Mouse (Mus musculus) lung, postnatal 25 days (tissue): Measurements from ENCODE around the gene Pbrm1.

ENCODE experiments used
- DNase-seq: peaks from one replicate; pipeline ENCODE4 v3.0.0; 2022; ENCODE audit warnings: low spot score

The Pbrm1 gene

DNA sequence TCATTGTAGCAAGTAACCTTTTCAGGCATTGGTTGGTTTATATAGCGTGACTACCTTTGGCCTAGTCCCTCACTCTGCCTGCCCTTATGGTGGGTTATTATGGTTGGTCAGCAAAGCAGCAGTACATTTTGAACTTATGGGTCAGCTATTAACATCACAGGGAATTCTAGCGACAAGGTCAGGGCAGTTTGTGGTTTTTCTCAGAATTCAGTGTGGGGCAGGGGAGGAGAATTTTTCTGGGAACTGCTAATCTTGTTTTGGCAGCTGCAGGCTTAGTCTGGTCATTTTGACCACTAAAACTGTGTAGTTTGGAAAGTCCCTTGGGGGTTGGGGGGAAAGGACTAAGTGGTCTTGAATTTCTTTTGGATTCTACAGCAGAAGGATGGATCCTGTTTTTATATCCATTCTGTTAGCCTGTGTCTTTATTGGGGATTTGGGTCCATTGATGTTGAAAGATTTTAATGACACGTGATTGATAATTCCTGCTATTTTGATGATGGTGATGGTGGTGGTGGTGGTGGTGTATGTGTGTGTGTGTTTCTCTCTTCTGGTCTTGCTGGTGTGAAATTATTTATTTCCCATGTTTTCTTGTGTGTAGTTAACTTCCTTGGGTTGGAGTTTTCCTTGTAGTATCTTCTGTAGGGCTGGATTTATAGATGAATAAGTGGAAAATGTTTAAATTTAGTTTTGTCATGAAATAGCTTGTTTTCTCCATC, 60.5 kb downstream of the Pbrm1 start:
- no peak for DNase-seq

DNA sequence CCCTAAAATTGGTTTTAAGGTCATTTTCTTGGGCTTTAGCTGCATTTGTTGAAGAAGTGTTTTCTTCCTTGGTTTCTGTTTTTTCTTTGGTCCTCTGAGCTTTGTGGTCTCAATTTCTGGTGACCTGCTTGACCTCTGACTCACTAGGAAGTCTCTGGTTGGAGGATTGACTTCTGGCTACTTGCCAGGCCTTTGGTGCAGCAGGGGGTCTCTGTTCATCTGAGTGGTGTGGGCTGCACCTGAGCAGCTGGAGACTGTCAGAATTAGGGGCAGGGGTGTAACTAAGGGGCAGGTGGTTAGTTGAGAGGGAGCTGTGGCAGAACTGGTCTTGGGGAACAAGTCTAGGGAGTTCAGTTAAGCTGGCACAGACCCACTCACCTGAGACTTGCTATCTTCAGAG, 62.2 kb downstream of the Pbrm1 start:
- DNase-seq, result no peak

DNA sequence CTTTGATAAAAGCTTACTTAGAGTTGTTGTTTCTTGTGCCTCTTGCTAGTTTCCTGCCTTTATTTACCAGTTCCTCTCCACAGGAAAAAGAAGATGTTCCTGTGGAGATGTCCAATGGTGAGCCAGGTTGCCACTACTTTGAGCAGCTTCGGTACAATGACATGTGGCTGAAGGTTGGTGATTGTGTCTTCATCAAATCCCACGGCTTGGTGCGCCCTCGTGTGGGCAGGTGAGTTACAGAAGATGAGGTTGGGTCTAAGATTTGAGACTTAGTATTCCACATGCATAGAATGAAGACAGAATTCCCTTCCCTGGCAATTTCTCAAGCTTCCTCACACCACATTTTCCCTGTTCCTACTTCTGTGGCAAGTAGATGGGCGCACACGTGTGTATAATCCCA, 68.5 kb downstream of the Pbrm1 start:
- DNase-seq, result no peak

DNA sequence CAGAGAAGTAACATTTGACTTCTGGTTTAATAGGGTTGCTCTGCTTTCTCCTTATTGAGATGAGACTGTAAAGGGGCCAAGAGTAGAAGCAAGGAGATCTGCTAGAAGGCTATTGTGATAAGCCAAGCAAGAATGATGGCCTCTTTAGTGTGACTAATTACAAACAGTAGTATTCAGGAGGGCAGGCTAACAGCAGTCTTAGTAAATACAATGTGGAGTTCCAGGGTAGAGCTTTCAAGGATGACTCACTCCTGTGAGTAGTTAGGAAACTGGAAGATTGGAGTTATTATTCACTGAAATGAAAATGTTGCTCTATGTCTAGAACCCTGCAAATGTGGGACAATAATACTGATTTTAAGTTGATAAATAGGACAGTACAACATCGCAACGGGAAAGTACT, 69.6 kb downstream of the Pbrm1 start:
- DNase-seq, result no peak

DNA sequence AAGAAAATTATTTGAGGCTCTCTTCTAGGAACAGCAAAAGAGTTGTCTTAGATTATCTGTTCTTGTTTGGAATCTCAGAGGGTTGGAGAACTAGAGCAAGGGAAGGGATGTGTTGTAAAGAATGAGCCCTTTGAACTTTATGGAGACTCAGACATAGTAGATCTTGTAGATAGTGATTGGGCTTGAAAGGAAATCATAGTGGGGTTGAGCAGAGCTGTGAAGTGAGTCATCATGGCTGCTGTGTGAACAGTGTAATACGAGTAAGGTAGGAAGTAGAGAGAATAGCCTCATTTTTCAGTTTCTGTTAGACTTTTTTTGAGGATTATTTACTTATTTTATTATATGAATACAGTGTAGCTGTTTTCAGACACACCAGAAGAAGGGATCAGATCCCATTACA, 71.0 kb downstream of the Pbrm1 start:
- DNase-seq, result no peak

DNA sequence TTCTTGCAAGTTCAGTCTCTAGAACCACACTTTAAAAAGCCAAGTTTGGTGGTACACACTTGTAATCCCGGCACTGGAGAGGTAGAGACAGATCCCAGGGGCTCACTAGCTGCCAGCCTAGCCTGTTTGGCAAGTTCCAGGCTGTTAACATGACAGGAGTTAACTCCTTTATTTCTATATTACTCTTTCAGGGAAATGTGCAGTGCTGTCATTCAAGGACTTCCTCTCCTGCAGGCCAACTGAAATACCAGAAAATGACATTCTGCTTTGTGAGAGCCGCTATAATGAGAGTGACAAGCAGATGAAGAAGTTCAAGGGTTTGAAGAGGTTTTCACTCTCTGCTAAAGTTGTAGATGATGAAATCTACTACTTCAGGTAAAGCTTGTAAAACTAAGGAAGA, 86.2 kb downstream of the Pbrm1 start:
- peak; percentile 23 for DNase-seq

DNA sequence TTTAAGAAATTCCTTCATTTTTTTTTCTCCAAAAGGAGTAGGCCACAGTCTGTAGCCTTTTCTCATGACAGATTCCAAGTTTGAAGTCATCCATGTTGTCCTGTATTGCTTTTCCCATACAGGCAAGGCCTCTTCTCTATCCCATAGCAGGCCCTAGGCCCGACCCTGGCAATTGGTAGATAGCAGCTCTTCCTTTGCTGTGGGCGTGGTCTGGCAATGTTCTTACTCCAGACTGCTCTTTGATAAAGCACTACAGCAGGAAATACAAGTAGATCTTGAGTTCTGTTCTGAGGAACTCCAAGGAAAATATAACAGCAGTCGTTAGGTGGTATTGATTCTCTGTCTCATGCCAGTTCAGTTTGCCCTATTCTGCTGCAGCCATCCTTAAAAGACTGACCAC, 91.7 kb downstream of the Pbrm1 start:
- no peak for DNase-seq

DNA sequence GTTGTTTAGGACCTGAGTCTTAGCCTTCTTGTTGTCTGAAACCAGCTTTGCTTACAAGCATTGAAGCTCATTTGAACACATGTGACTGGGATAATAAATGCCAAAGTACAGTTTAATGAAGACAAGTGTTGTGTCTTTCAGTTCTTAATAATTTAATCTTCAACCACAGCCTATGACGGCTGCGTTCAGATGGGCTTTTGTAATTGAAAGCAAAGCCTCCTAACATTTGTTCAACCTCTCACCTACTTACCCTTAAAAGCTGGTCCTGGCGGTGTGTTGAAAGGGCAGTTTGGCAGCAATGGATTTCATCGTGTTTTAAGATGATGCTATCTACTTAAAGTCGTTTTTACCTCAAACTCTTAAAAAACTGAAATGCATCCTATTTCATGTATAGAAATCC, 93.2 kb downstream of the Pbrm1 start:
- no peak for DNase-seq

DNA sequence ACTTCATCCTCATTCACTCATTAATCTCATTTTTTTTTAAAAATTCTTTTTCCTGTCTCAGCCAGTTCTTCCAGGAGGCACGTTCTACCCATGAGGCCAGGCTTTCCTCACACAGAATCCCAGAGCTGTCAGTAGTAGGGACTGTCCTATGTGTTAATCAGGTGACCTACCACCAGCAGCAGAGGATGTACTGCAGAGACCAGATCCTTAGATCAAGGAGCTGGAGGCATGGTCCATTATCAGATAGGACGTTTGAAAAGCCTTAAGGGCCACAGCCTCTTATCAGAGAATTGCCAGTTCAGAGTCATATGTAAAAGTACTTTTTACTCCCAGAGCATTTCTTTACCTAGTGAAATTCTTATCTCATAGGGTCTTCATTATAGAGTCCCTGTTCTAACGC, 95.1 kb downstream of the Pbrm1 start:
- no peak for DNase-seq

DNA sequence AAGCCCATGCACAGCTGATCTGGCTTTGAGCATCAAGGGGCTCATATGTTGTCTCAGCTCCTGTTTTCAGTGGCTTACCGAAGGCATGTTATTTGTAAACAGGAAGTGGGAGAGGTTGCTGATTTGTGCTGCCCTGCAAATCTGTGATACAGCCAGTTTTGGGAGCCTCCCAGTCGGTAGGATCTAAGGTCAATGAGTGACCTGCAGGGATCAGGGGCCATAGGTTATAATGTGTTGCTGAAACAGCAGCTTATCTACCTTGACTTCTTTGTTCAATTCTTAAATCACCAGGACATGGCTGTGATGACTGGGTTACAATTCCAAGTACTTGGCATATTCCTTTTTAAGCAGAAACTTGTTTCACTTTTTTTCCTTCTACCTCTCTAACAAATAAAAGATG, 96.6 kb downstream of the Pbrm1 start:
- no peak for DNase-seq

DNA sequence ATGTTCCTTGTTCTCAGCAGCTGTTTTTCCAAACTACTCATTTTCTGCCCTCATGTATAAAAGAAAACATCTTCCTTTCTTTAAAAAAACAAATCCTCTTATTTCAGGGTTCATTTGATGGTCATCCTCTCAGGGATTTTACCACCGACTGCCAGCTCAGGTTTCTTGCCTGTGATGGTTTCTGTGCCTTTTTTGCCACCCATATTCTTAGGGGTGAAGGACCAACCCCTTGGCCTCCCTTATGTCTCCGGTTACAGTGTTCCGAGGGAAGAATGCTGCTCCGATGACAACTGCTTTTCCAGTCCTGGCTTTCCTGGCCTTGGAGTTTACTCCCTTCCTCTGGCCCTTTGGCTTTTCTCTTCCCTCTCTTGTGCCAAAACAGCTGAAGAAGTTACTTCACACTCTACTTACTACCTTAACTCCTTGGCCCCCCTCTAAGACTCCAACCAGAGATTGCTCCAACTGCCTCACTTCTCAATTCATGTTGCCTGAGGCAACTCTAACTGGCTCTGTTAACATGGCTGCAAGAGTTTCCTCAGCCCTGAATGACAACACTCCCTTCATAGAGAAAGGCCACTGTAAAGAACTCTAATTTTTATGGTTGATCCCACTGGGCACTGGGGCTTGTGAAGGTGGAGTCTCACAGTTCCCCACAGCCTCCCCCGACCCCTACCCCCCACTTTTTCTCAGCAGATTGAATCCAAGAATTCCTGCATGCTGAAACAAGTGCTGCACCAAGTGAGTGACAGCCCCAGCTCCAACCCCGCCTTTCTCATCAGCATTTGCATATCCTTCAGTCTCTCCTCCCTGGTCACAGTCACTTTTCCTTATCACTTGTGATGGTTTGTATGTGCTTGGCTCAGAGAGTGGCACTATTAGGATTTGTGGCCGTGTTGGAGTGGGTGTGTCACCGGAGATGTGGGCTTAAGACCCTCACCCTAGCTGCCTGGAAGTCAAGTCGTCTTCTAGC, 106.5 kb downstream of the Pbrm1 start:
- DNase-seq, result peak; percentile 18

DNA sequence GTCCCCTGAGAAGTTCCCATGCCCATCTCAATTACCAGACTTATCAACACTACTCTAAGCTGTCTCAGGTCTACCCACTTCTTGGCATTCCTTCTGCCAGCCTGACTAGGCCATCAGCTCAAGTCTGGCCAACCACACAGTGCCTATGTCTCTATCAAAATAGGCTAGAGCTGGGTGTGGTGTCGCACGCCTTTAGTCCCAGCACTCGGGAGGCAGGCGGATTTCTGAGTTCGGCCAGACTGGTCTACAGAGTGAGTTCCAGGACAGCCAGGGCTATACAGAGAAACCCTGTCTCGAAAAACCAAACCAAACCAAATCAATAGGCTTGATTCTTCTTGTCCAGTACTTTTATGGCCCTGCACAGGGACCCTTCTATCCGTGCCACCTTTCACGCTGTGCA, 107.9 kb downstream of the Pbrm1 start:
- DNase-seq, result no peak

DNA sequence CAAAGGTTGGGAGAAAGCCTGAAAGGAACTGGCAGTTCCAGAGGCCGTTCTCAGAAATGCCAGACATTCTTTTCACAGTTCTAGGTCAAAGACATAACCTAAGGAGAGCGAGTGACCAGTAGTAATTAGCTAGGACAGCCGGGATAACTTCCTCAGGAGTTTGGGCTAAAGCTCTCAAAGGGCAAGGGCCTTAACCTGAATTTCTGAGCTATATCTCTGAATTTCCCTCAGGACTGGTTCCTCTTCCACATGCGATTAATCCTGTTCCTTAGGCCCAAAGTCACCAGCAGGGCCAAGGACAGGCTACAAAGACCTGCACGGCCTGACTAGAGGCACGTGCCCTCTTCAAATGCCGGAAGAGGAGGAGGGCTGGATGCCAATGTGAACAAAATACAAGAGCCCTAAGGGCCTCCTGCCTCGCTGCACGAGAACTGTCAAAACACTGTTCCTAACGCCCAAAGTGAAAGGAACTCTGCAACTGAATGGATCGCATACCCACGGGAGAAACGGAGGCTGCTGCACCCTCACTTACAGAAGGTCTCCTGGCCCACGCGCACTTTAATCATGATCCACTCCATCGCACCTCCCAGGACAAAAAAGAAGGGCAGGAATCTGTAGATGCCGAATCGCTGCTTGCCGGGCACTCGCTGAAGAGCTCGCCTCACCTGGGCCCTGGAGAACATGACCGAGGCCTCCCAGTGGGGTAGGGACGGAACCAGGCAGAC, 109.3 kb downstream of the Pbrm1 start:
- DNase-seq, result peak; percentile 88

DNA sequence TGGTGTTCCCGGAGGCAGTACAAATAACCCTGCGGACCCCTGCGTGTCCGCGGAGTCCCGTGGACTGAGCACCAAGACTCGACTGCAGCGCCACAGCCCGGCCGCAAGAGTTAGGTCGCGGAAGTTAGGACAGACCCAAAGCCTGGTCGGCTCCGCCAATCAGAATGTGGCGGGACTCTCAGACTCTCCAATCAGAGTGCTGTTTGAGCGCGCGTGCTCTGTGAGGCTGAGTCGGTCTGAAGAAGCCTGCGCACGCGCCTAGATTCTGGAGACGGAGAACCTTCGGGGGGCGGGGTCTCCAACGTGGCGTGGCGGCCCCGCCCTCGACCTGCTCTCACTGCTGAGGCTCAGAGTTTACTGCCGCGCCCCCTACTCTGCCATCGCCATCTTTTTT, 109.9 kb downstream of the Pbrm1 start, which contains the start of gene Smim4:
Smim4 (minus strand) TSS at position 131 of the 394 bp plus-strand sequence.
- peak; percentile 99 for DNase-seq

DNA sequence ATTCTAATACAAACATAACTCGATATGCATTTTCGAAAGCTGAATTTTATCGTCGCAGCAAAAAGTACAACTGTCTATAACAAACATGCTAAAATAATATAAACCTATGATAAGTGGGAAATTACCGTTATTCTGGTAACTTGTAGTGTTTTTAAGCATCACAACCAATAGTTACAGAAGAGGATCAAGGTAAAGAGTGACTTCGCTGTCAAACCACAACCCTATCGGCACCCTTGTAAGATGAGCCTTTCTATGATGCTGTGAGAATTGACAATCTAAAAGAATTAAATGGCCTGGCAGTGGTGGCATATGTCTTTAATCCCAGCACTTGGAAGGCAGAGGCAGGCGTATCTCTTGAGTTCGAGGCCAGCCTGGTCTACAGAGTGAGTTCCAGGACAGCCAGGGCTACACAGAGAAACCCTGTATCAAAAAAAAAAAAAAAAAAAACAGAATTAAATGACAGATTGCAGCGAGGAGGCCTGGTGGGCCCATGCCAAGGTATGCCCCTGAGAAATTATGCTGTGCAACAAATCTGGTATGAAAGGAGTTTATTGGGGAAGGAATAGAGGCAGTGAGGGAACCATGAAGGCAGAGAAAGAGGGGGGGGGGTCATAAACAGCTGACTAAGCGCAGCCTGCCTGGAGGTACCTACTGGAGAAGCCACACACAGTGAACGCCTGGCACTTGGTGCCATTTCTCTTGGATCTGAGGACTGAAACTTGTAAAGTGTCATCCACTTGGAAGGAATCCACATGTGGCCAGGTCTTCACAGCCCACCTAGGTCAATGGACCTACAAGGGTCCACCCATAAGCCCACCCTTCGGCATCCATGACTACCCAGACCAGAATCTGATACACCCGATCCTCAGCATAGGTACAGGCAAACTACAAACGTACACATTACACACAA, 110.6 kb downstream of the Pbrm1 start:
- DNase-seq, result no peak

DNA sequence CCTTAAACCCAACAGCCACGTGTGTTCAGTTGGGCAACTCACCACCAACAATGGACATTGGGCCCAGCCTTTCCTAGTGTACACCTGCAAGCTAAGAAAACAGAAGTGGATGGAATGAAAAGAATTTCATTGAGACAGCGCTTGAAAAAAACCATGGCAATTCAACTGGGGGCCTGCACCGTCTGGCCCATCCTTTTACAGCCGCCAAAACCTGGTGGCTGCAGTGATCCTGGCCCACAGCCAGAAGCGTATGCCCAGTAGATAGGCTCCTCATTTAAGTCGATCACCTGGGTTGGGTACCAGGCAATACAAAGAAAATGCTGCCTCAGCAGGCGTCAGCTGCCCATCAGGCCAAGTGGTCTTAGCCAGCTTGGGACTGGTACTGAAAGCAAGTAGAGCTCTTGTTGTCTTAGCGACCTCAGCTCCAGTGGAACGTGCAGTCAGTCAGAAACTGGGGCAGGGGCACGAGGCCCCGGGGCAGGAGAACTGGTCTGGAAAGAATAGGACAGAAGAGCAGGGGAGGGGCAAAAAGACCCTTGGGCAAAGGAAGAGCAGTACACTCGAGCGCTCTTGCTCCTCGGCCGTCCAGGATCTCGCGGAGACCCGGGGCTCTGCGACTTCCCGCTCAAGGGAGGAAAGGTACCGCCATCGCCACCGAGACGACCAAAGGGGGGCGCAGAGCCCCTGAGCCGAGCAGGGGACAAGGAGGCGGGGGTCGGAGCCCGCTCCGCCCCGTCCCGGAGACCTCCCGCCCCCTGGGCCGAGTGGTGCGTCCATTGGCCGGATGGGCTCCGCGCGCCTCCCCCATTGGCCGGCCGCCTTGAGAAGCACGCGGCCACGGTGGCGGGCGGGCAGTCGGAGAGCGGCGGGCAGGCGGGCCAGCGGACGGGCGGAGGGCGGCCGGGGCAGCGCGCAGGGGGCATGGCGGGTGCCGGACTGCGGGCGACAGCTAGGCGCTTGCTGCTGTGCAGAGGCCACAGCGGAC, 111.6 kb downstream of the Pbrm1 start, which contains the start of gene Nt5dc2:
Nt5dc2 (plus strand) TSS at position 818 of the 985 bp plus-strand sequence.
- peak; percentile 90 for DNase-seq

DNA sequence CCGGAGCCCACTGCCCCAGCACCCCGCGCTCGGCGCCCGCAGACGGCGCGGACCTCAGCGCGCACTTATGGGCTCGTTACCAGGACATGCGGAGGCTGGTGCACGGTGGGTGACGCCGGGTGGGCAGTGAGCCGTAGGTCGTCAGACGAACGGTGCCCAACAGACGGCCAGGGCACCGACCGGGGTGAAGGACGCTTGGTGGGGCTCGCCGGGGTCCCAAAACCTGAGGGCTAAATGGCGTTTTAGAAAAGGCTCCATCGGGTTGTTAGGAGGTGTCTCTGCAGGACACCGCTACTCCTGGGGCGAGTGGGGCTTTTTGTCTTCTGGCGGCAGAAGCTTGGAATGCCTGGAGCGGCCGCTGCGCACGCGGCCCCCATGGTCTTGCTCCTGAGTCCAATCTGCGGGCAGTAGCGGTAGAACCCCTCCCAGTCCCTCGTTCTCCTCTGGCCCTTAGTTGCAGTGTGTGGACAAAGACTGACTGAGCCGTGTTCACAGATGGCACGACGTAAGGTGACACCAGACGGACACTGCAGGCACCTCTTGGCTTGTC, 112.4 kb downstream of the Pbrm1 start:
- no peak for DNase-seq

DNA sequence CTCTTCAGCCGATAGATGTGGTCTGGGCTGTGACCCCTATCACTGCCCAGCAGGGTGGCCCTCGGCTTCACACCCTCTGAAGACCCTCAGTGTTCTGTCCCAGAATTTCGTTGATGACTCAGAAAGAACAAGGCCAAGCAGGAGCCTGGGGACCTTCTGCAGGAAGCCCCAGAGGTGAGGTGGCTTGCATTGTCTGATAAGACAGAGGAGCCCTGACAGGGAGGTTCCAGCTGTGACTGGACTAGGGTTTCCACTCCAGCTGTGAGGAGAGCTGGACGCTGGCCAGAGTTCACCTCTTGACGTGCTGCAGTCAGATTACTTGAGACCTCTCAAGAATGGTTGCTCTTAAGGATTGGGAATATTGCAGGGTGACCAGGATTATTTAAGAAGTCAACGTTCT, 113.1 kb downstream of the Pbrm1 start:
- DNase-seq, result peak; percentile 59

DNA sequence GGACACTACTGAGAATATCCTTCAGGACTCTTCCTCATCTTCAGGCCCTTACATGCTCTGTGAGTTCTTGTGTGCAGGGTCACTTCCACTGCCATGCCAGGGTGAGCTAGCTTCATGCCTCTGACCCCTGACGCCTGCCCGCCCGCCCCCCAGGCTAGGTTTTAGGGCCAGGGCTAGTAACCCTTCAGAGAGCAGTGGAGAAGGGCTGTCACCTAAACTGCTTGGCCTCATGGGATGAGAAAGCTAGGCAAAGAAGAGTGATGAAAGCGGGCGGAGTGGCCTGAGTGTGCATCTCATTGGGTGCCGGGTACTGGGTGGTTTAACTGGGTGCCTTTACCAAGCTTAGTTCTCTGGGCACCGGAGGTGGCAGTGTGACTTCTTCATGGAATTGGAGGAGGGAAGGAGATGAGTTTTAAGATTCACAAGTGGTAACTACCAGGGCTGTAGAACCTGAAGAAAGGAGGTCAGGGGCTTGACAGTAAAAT, 113.6 kb downstream of the Pbrm1 start:
- no peak for DNase-seq
